Mouse (Mus musculus) kidney, postnatal 0 days (tissue): ENCODE measurements at regions not wholly inside any gene's neighbourhood (a gene's known extent, or its start where the extent isn't known, plus 50 kb on each side); places are given as distances from the start of the nearest gene placed in this dataset.

Experiments used
- ATAC-seq: fragments of 200-750 bp; cut with Nextera tagmentation; replicated peaks from 2 replicates; pipeline ENCODE4 v1.8.0; 2017; ENCODE audit warnings: low read depth, moderate number of reproducible peaks, moderate TSS enrichment, moderate library complexity; ENCODE audit not compliant: low FRiP score
- DNase-seq: peaks from one replicate; pipeline ENCODE4 v3.0.0-alpha.2; 2016; ENCODE audit warnings: low spot score
- H3K27ac ChIP-seq: fragments of 300-500 bp; sonication (generic); 2 replicates; pipeline ENCODE4 v1.5.1; 2014; ENCODE audit warnings: mild to moderate bottlenecking
- H3K27me3 ChIP-seq: fragments of 300-500 bp; sonication (generic); 2 replicates; pipeline ENCODE4 v1.6.1; 2014; ENCODE audit warnings: low read length, mixed read lengths; ENCODE audit not compliant: insufficient read depth
- H3K36me3 ChIP-seq: fragments of 300-500 bp; sonication (generic); 2 replicates; pipeline ENCODE4 v1.6.1; 2014; ENCODE audit warnings: low read length, mixed read lengths; ENCODE audit not compliant: insufficient read depth
- H3K4me1 ChIP-seq: fragments of 300-500 bp; sonication (generic); replicated peaks from 2 replicates; pipeline ENCODE4 v1.6.1; 2014; ENCODE audit warnings: antibody characterized with exemption, low read length, mixed read lengths; ENCODE audit not compliant: insufficient read depth
- H3K4me2 ChIP-seq: fragments of 300-500 bp; sonication (generic); 2 replicates; pipeline ENCODE4 v1.6.1; 2014; ENCODE audit warnings: mild to moderate bottlenecking, low read length, moderate library complexity, mixed read lengths
- H3K4me3 ChIP-seq: fragments of 300-500 bp; sonication (generic); replicated peaks from 2 replicates; pipeline ENCODE4 v1.5.1; 2014; ENCODE audit warnings: low read depth, low read length
- H3K9ac ChIP-seq: fragments of 300-500 bp; sonication (generic); 2 replicates; pipeline ENCODE4 v1.6.1; 2014; ENCODE audit warnings: low read depth, low read length
- H3K9me3 ChIP-seq: fragments of 300-500 bp; sonication (generic); replicated peaks from 2 replicates; pipeline ENCODE4 v1.6.1; 2016; ENCODE audit warnings: low read length, inconsistent platforms, mixed read lengths
- CTCF ChIP-seq: IDR thresholded peaks from 2 replicates; pipeline ENCODE4 v1.5.1; 2016; ENCODE audit warnings: antibody characterized with exemption, low read depth, mild to moderate bottlenecking, moderate library complexity
- WGBS: fragments of 180-500 bp; shearing (Covaris S2); extraction: QIAGEN DNeasy Blood & Tissue Kit; methylation state at CpG from one replicate; pipeline ENCODE4 v1.1.7; 2014; 5-methylcytosine and 5-hydroxymethylcytosine counted together

- H3K27ac ChIP-seq = no peak overlapping the region
- no peaks in the 10 kb centered on the region for H3K27me3 ChIP-seq
- DNase-seq = no peak
- no peak for ATAC-seq
- TF ChIP-seq CTCF = no peak
- H3K9me3 ChIP-seq = no peaks in the 10 kb centered on the region
- H3K9ac ChIP-seq = no peak overlapping the region
- no peak overlapping the region for H3K4me2 ChIP-seq
- 82% methylated on average over 9 of the region's 9 CpGs for WGBS
- H3K4me3 ChIP-seq = no peak overlapping the region
- H3K4me1 ChIP-seq = no peaks in the 10 kb centered on the region
- no peaks in the 10 kb centered on the region for H3K36me3 ChIP-seq
Observed at GRCm38 (mm10) chr1:190265085-190265780, 94.7 kb upstream of the Prox1 start.

GRCm38 (mm10) chr1:190264501-190264900 lies 94.0 kb upstream of the Prox1 start:
- Histone ChIP-seq H3K36me3 (no peaks in the 10 kb centered on the region), H3K4me2 (no peak overlapping the region), H3K9ac (no peak overlapping the region), H3K27me3 (no peaks in the 10 kb centered on the region), H3K4me3 (no peak overlapping the region), H3K9me3 (no peaks in the 10 kb centered on the region), H3K27ac (no peak overlapping the region), H3K4me1 (no peaks in the 10 kb centered on the region)
- TF ChIP-seq CTCF = no peak
- WGBS = 42% methylated on average over 8 of the region's 8 CpGs
- ATAC-seq = no peak
- no peak for DNase-seq

- Histone ChIP-seq H3K9me3 (no peaks in the 10 kb centered on the region), H3K4me1 (no peaks in the 10 kb centered on the region), H3K4me2 (no peak overlapping the region), H3K27ac (no peak overlapping the region), H3K36me3 (no peaks in the 10 kb centered on the region), H3K4me3 (no peak overlapping the region), H3K9ac (no peak overlapping the region), H3K27me3 (no peaks in the 10 kb centered on the region)
- no peak for ATAC-seq
- 48% methylated on average over 7 of the region's 7 CpGs for whole genome bisulfite sequencing
- no peak for TF ChIP-seq CTCF
- DNase-seq = no peak
Observed at GRCm38 (mm10) chr1:190263620-190264019, 93.1 kb upstream of the Prox1 start.

GRCm38 (mm10) chr1:190259576-190259975 lies 89.1 kb upstream of the Prox1 start:
- H3K4me1 ChIP-seq = no peaks in the 10 kb centered on the region
- H3K36me3 ChIP-seq = no peaks in the 10 kb centered on the region
- ATAC-seq (no peak), DNase-seq (no peak)
- no peak overlapping the region for H3K4me2 ChIP-seq
- no peak overlapping the region for H3K27ac ChIP-seq
- H3K9me3 ChIP-seq = no peaks in the 10 kb centered on the region
- WGBS = 83% methylated on average over 13 of the region's 13 CpGs
- no peak for TF ChIP-seq CTCF
- H3K9ac ChIP-seq = no peak overlapping the region
- no peaks in the 10 kb centered on the region for H3K27me3 ChIP-seq
- no peak overlapping the region for H3K4me3 ChIP-seq

GRCm38 (mm10) chr1:190250574-190251246 lies 80.2 kb upstream of the Prox1 start:
- ATAC-seq (no peak), DNase-seq (no peak)
- Histone ChIP-seq H3K4me3 (no peak overlapping the region), H3K4me1 (no peaks in the 10 kb centered on the region), H3K27me3 (no peaks in the 10 kb centered on the region), H3K36me3 (no peaks in the 10 kb centered on the region), H3K4me2 (no peak overlapping the region), H3K27ac (no peak overlapping the region), H3K9me3 (no peaks in the 10 kb centered on the region), H3K9ac (no peak overlapping the region)
- no peak for TF ChIP-seq CTCF
- 36% methylated on average over 13 of the region's 13 CpGs for WGBS

GRCm38 (mm10) chr1:190242526-190242925 lies 72.0 kb upstream of the Prox1 start:
- H3K36me3 ChIP-seq = no peaks in the 10 kb centered on the region
- H3K9me3 ChIP-seq = no peaks in the 10 kb centered on the region
- no peaks in the 10 kb centered on the region for H3K4me1 ChIP-seq
- H3K4me2 ChIP-seq = no peak overlapping the region
- TF ChIP-seq CTCF = no peak
- DNase-seq (no peak), ATAC-seq (no peak)
- no peaks in the 10 kb centered on the region for H3K27me3 ChIP-seq
- WGBS = 84% methylated on average over 7 of the region's 7 CpGs
- no peak overlapping the region for H3K9ac ChIP-seq
- no peak overlapping the region for H3K27ac ChIP-seq
- H3K4me3 ChIP-seq = no peak overlapping the region
